In genomic region chr12:64871103-64871502, GRCm38 (mm10) we compare ENCODE assay signal across 24 mouse cellular contexts. TPM values are rescaled to one million over a fixed set of nuclear protein-coding genes. Genes with fewer than 3 reads are reported as not detected.
DNase-seq lines count a peak whose midpoint lies in the region; TF ChIP-seq lines count a peak whose summit lies in the region.
"Had no signal": no experiment of that assay in that cellular context is flagged by ENCODE, and none has a peak within 500 bp of the region (broad histone marks: within the 10 kb centered on the region; RNA-seq: fewer than 3 reads in every experiment).

No protein-coding gene starts in this region.

- DNase-seq in 3T3-L1 (ENCODE audit: low read depth, low spot score) (peak; percentile 20), CH12.LX (ENCODE audit: extremely low read depth) (peak; percentile 3), MEL (ENCODE audit: low read depth, low spot score) (peak; percentile 15)
- DNase-seq in right cerebral cortex, postnatal 10 days (ENCODE audit: low spot score in 2 of 2), result no peak
- no peak for DNase-seq in layer of hippocampus, adult 8-10 months (ENCODE audit: low spot score in 2 of 2)
- DNase-seq in thymus, postnatal 10 days (ENCODE audit: low spot score in 2 of 2), result no peak
- DNase-seq: adrenal gland, adult 2 months; adrenal gland, postnatal 10 days; adrenal gland, postnatal 25 days; B cell, adult 2 months; cerebellum, adult 11-12 months; cerebellum, adult 2 months; cerebellum, adult 9-10 months; cerebellum, postnatal 14 days; cerebellum, postnatal 36 days; embryo, embryonic 11 days; forebrain, postnatal 0 days had no signal

- TF ChIP-seq POLR2A in CH12.LX (IDR thresholded peaks at IDR 0.05; ENCODE audit: low read depth, low read length) (no peak), MEL (IDR thresholded peaks at IDR 0.05; ENCODE audit: control insufficient read depth in 1 of 2, insufficient read depth in 1 of 2, low read depth in 1 of 2, low read length in 2 of 2, poor library complexity in 1 of 2) (no peak)
- TF ChIP-seq POLR2A in bone marrow macrophage, adult 2 months (IDR thresholded peaks at IDR 0.05; ENCODE audit: borderline replicate concordance, low read depth, low read length), result no peak

- TF ChIP-seq EP300 in CH12.LX (IDR thresholded peaks at IDR 0.05; ENCODE audit: low read length), result no peak
- no peak for TF ChIP-seq EP300 in MEL (IDR thresholded peaks at IDR 0.05; ENCODE audit: low read depth in 1 of 2, low read length in 2 of 2)

- H3K9me3 ChIP-seq in CH12.LX (replicated peaks; ENCODE audit: low read length), result no peaks in the 10 kb centered on the region
- H3K9me3 ChIP-seq in MEL (replicated peaks; ENCODE audit: insufficient read depth, low read length), result no peaks in the 10 kb centered on the region
- H3K9me3 ChIP-seq: embryonic facial prominence, embryonic 13.5 days; embryonic facial prominence, embryonic 15.5 days; forebrain, embryonic 10.5 days; forebrain, embryonic 12.5 days; forebrain, embryonic 15.5 days had no signal

- TF ChIP-seq RAD21 in CH12.LX (IDR thresholded peaks at IDR 0.05; ENCODE audit: low read depth, low read length), result no peak
- TF ChIP-seq RAD21 in MEL (IDR thresholded peaks at IDR 0.05; ENCODE audit: low read depth, low read length), result no peak

- dilution Hi-C loops in CH12.LX (cut with MboI; ENCODE audit: extremely low pct_ligation_motif_present, extremely low pct_unique_long_range_greater_than_20kb, low sequenced_read_pairs), result no loop called here

- H3K4me2 ChIP-seq in CH12.LX (ENCODE audit: insufficient read depth, low read depth, poor library complexity, severe bottlenecking), result no peak overlapping the region
- H3K4me2 ChIP-seq: embryonic facial prominence, embryonic 13.5 days; embryonic facial prominence, embryonic 15.5 days; forebrain, embryonic 12.5 days; forebrain, embryonic 15.5 days had no signal

- in situ Hi-C loops in CH12.LX (cut with MboI; ENCODE audit: low pct_ligation_motif_present, low pct_unique_long_range_greater_than_20kb, low sequenced_read_pairs), result no loop called here

- H3K27me3 ChIP-seq in CH12.LX (replicated peaks), result no peaks in the 10 kb centered on the region
- H3K27me3 ChIP-seq in MEL (ENCODE audit: control insufficient read depth in 1 of 2, insufficient read depth in 2 of 2, low read length in 2 of 2), result no peaks in the 10 kb centered on the region
- H3K27me3 ChIP-seq: embryonic facial prominence, embryonic 13.5 days; embryonic facial prominence, embryonic 15.5 days; forebrain, embryonic 12.5 days; forebrain, embryonic 15.5 days had no signal

- H3K4me3 ChIP-seq in CH12.LX (replicated peaks in 1 of 3; ENCODE audit: low read depth in 2 of 3, low read length in 2 of 3, poor library complexity in 1 of 3), result no peak overlapping the region
- no peak overlapping the region for H3K4me3 ChIP-seq in MEL (ENCODE audit: control insufficient read depth in 1 of 2, insufficient read depth in 1 of 2, low read depth in 2 of 2, low read length in 2 of 2)
- no peak overlapping the region for H3K4me3 ChIP-seq in bone marrow macrophage, adult 2 months (ENCODE audit: insufficient read depth, low read length)
- H3K4me3 ChIP-seq: embryonic facial prominence, embryonic 13.5 days; embryonic facial prominence, embryonic 15.5 days; erythroblast, embryonic 14.5 days; forebrain, embryonic 10.5 days; forebrain, embryonic 12.5 days; forebrain, embryonic 15.5 days had no signal

- no peaks in the 10 kb centered on the region for H3K79me2 ChIP-seq in CH12.LX (replicated peaks; ENCODE audit: control insufficient read depth, extremely low read depth, insufficient read depth, poor library complexity, severe bottlenecking)
- no peaks in the 10 kb centered on the region for H3K79me2 ChIP-seq in MEL (ENCODE audit: control insufficient read depth, insufficient read depth, low read length, poor library complexity)

- TF ChIP-seq CTCF in CH12.LX (conservative IDR thresholded peaks at IDR 0.05 in 1 of 2, IDR thresholded peaks at IDR 0.05 in 1 of 2; ENCODE audit: low read depth in 2 of 2, low read length in 2 of 2) (no peak), MEL (IDR thresholded peaks at IDR 0.05 in 2 of 3, conservative IDR thresholded peaks at IDR 0.05 in 1 of 3; ENCODE audit: control insufficient read depth in 1 of 3, insufficient read depth in 1 of 3, low read depth in 2 of 3, low read length in 3 of 3, poor library complexity in 1 of 3, severe bottlenecking in 1 of 3) (no peak)
- no peak for TF ChIP-seq CTCF in bone marrow macrophage, adult 2 months (IDR thresholded peaks at IDR 0.05; ENCODE audit: low read depth, low read length)

- H3K27ac ChIP-seq in CH12.LX (ENCODE audit: insufficient read depth, low read depth) (no peak overlapping the region), MEL (ENCODE audit: control insufficient read depth, low read depth, low read length) (no peak overlapping the region)
- H3K27ac ChIP-seq in bone marrow macrophage, adult 2 months (ENCODE audit: insufficient read depth, low read depth, low read length), result peak overlapping the region; percentile 51; the same call in 1 of the 2 replicates
- H3K27ac ChIP-seq: embryonic facial prominence, embryonic 13.5 days; embryonic facial prominence, embryonic 15.5 days; forebrain, embryonic 10.5 days; forebrain, embryonic 12.5 days; forebrain, embryonic 15.5 days had no signal

- no peaks in the 10 kb centered on the region for H3K4me1 ChIP-seq in CH12.LX (ENCODE audit: control insufficient read depth in 1 of 2, insufficient read depth in 2 of 2)
- H3K4me1 ChIP-seq in MEL (ENCODE audit: control insufficient read depth in 1 of 2, insufficient read depth in 2 of 2, low read length in 2 of 2), result no peaks in the 10 kb centered on the region
- peaks cover 16% of the 10 kb centered on the region for H3K4me1 ChIP-seq in bone marrow macrophage, adult 2 months (ENCODE audit: control insufficient read depth, insufficient read depth, low read length)
- H3K4me1 ChIP-seq: embryonic facial prominence, embryonic 13.5 days; embryonic facial prominence, embryonic 15.5 days; forebrain, embryonic 10.5 days; forebrain, embryonic 12.5 days; forebrain, embryonic 15.5 days had no signal

- no peaks in the 10 kb centered on the region for H3K36me3 ChIP-seq in CH12.LX (replicated peaks in 1 of 2; ENCODE audit: control insufficient read depth in 1 of 2, insufficient read depth in 1 of 2, low read length in 1 of 2)
- no peaks in the 10 kb centered on the region for H3K36me3 ChIP-seq in MEL (ENCODE audit: control insufficient read depth in 1 of 2, insufficient read depth in 2 of 2, low read length in 2 of 2)
- H3K36me3 ChIP-seq: embryonic facial prominence, embryonic 13.5 days; embryonic facial prominence, embryonic 15.5 days; forebrain, embryonic 10.5 days; forebrain, embryonic 12.5 days; forebrain, embryonic 15.5 days had no signal

- H3K9ac ChIP-seq in CH12.LX (ENCODE audit: insufficient read depth, low read depth) (no peak overlapping the region), MEL (ENCODE audit: control insufficient read depth, low read depth, low read length, poor library complexity, severe bottlenecking) (no peak overlapping the region)
- H3K9ac ChIP-seq: embryonic facial prominence, embryonic 13.5 days; embryonic facial prominence, embryonic 15.5 days; forebrain, embryonic 12.5 days; forebrain, embryonic 15.5 days; forebrain, postnatal 0 days had no signal

TF ChIP-seq in CH12.LX, 34 proteins besides CTCF, POLR2A, EP300 and RAD21:
- no peak for TF ChIP-seq MYC (IDR thresholded peaks at IDR 0.05; ENCODE audit: low read depth, low read length)
- no peak for TF ChIP-seq RCOR1 (conservative IDR thresholded peaks at IDR 0.05; ENCODE audit: low read depth, low read length)
- no peak for TF ChIP-seq KAT2A (IDR thresholded peaks at IDR 0.05; ENCODE audit: insufficient replicate concordance, low read length)
- TF ChIP-seq ZNF384 (IDR thresholded peaks at IDR 0.05; ENCODE audit: low read depth, low read length), result no peak
- TF ChIP-seq JUN (IDR thresholded peaks at IDR 0.05; ENCODE audit: insufficient read depth, low read depth, low read length), result no peak
- no peak for TF ChIP-seq MAFK (IDR thresholded peaks at IDR 0.05; ENCODE audit: insufficient replicate concordance, low read length)

TF ChIP-seq in MEL, 35 proteins besides CTCF, POLR2A, EP300 and RAD21:
- TF ChIP-seq NRF1 (IDR thresholded peaks at IDR 0.05; ENCODE audit: insufficient read depth, low read depth, low read length, poor library complexity, severe bottlenecking) (no peak), ETS1 (IDR thresholded peaks at IDR 0.05; ENCODE audit: low read depth, low read length) (0 out of 2 replicates have a peak, but pooled peaks have one; percentile 18), KAT2A (conservative IDR thresholded peaks at IDR 0.05; ENCODE audit: low read depth, low read length) (no peak), USF1 (IDR thresholded peaks at IDR 0.05; ENCODE audit: low read depth, low read length) (peak; percentile 71; the same call in 1 of the 2 replicates), HCFC1 (IDR thresholded peaks at IDR 0.05; ENCODE audit: low read depth, low read length) (no peak)
TF ChIP-seq in MEL: peak in this region for 2.

RNA-seq across cellular contexts. Expression of gene Gm527, which starts 46.6 kb away (rescaled TPM):
- 0.42 and 0.93 TPM in 2 replicates for total RNA-seq in CH12.LX (2012; rRNA removed)
- 2.0 and 2.6 TPM in 2 replicates for total RNA-seq in CH12.LX (2014; rRNA removed)
- 1.7 and 2.0 TPM in 2 replicates for polyA plus RNA-seq in CH12.LX (2012; ENCODE audit: insufficient read length, low read depth)
- 1.1 and 1.7 TPM in 2 replicates for total RNA-seq in MEL (2012; rRNA removed)
- 1 to 10 TPM in 1 of 2 experiments, not detected in 1; 2.6 TPM for polyA plus RNA-seq in MEL (2012; ENCODE audit: insufficient read depth in 1 of 2, insufficient read length in 2 of 2, low read depth in 1 of 2, low replicate concordance in 2 of 2, missing spikeins in 1 of 2)
- polyA plus RNA-seq in bone marrow macrophage, adult 2 months (2012; ENCODE audit: insufficient read depth, insufficient read length, missing spikeins), result 1.4 and 1.6 TPM in 2 replicates
- 10 to 100 TPM in 3 of 4 experiments, 1 to 10 TPM in 1; 9.4 to 19.4 (median 13.2) TPM for total RNA-seq in layer of hippocampus, adult 8-10 months (2022)
- polyA plus RNA-seq: adrenal gland, adult 2 months; erythroblast, embryonic 14.5 days had no signal

Comparison
In these comparisons a context has a peak if more than half of its experiments do, and no peak if none do; other contexts are left out.
1. DNase-seq: peak in 3T3-L1 (single experiment), CH12.LX (single experiment) and MEL (single experiment); none in right cerebral cortex, postnatal 10 days (0 of 2), layer of hippocampus, adult 8-10 months (0 of 2) and thymus, postnatal 10 days (0 of 2).